Mouse (Mus musculus) heart, postnatal 0 days (tissue): ENCODE data around the gene D6Wsu163e. TPM values are rescaled to one million over a fixed set of nuclear protein-coding genes. Genes with fewer than 3 reads are reported as not detected.
A peak's percentile ranks its signal among the peaks of the same experiment; 100 is the strongest.

ENCODE experiments used
- ATAC-seq: fragments of 200-750 bp; cut with Nextera tagmentation; 2 replicates; pipeline ENCODE4 v1.8.0; 2017; ENCODE audit warnings: low read depth, moderate number of reproducible peaks, moderate library complexity; ENCODE audit not compliant: insufficient read depth
- DNase-seq: peaks from one replicate; pipeline ENCODE4 v3.0.0-alpha.2; 2016; ENCODE audit warnings: low spot score
- H3K27ac ChIP-seq: fragments of 300-500 bp; sonication (generic); 2 replicates; pipeline ENCODE4 v1.5.1; 2014; ENCODE audit warnings: low read depth, mild to moderate bottlenecking
- H3K27me3 ChIP-seq: fragments of 300-500 bp; sonication (generic); 2 replicates; pipeline ENCODE4 v1.6.1; 2014; ENCODE audit warnings: low read length, mixed read lengths; ENCODE audit not compliant: control insufficient read depth, insufficient read depth
- H3K36me3 ChIP-seq: fragments of 300-500 bp; sonication (generic); replicated peaks from 2 replicates; pipeline ENCODE4 v1.6.1; 2014; ENCODE audit warnings: low read length, mixed read lengths; ENCODE audit not compliant: control insufficient read depth, insufficient read depth
- H3K4me1 ChIP-seq: fragments of 300-500 bp; sonication (generic); 2 replicates; pipeline ENCODE4 v1.6.1; 2014; ENCODE audit warnings: antibody characterized with exemption; ENCODE audit not compliant: control insufficient read depth, insufficient read depth
- H3K4me2 ChIP-seq: fragments of 300-500 bp; sonication (generic); 2 replicates; pipeline ENCODE4 v1.6.1; 2014; ENCODE audit warnings: low read depth, mild to moderate bottlenecking, low read length, moderate library complexity
- H3K4me3 ChIP-seq: fragments of 300-500 bp; sonication (generic); 2 replicates; pipeline ENCODE4 v1.5.1; 2014; ENCODE audit warnings: low read depth, low read length
- H3K9ac ChIP-seq: fragments of 300-500 bp; sonication (generic); replicated peaks from 2 replicates; pipeline ENCODE4 v1.6.1; 2014; ENCODE audit warnings: low read depth, low read length, mixed read lengths
- H3K9me3 ChIP-seq: fragments of 300-500 bp; sonication (generic); replicated peaks from 2 replicates; pipeline ENCODE4 v1.6.1; 2016; ENCODE audit warnings: low read length; ENCODE audit not compliant: control insufficient read depth
- CTCF ChIP-seq: IDR thresholded peaks from 2 replicates; pipeline ENCODE4 v1.5.1; 2016; ENCODE audit warnings: antibody characterized with exemption, control low read depth, low read depth
- EP300 ChIP-seq: IDR thresholded peaks from 2 replicates; pipeline ENCODE4 v1.6.1; 2016; ENCODE audit warnings: antibody characterized with exemption, low read depth
- WGBS: fragments of 180-500 bp; shearing (Covaris S2); extraction: QIAGEN DNeasy Blood & Tissue Kit; methylation state at CpG from one replicate; pipeline ENCODE4 v1.1.7; 2014; 5-methylcytosine and 5-hydroxymethylcytosine counted together
- polyA plus RNA-seq: library from polyadenylated mRNA; unstranded; fragments of >200 nt; fragmentation: Nextera tagmentation; extraction: Ambion mirVana; gene quantifications from 2 replicates; pipeline ENCODE4 v1.2.1, GENCODE M21; 2015
- total RNA-seq: library from RNA; depleted of rRNA; stranded (reverse); fragments of >200 nt; gene quantifications from 2 replicates; pipeline ENCODE4 v1.2.3, GENCODE M21; 2014; ENCODE audit warnings: low replicate concordance

Gene D6Wsu163e
- total and polyA plus RNA-seq, 2 experiments from 2014 or later = 3.8 to 11.9 TPM

DNA sequence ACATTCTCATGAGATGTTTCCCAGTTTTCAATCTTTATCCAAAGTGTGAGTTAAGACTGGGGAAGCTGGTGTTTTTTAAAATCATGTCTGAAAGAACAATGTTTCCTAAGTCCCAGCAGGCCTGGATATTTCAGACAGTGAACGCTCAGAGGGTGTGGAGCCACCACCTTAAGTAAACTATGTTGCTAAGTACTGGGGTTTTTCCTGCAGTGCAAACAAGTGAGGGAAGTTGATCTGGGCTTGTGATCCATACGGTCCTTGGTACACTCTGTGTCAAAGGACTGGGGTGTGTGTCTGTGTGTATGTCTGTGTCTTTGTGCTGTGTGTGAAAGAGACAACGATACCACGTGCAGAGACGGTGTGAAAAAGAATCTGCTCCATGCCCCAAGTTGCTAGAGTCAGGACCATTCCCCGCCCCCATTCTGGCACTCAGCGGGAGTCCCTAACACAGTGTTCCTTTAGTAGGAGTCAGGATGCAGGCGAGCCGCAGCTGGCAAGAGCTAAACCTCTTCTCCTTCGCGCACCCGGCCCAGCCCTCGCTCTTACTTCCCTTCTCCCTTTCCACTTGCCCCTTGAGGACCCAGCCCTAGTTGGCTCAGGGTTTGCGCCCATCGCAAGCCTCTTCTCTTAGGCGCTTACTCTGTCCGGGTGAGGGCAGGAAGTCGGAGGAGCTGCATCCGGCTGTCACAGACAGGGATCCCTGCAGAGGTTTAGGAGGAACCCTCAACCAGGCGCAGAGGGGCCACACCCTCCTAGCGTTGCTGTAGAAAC is 18.5 kb upstream of the D6Wsu163e start, which contains the start of gene Dyrk4:
Gene Dyrk4, minus strand, starts transcription at position 729 of the 771 bp plus-strand sequence.
- ATAC-seq = peak; percentile 60
- DNase-seq = peak; percentile 26
- TF ChIP-seq CTCF = no peak
- no peak for TF ChIP-seq EP300
- Histone ChIP-seq H3K4me3 (no peak within 1 kb of the TSS), H3K36me3 (peaks cover 37% of the 10 kb centered on the region), H3K9me3 (no peaks in the 10 kb centered on the region), H3K9ac (0 out of 2 replicates have a peak within 1 kb of the TSS, but pooled peaks have one; percentile 0), H3K4me1 (no peaks in the 10 kb centered on the region), H3K27ac (no peak within 1 kb of the TSS), H3K27me3 (no peaks in the 10 kb centered on the region), H3K4me2 (peak within 1 kb of the TSS; percentile 48)
- 9% methylated on average over 21 of the region's 21 CpGs for WGBS

DNA sequence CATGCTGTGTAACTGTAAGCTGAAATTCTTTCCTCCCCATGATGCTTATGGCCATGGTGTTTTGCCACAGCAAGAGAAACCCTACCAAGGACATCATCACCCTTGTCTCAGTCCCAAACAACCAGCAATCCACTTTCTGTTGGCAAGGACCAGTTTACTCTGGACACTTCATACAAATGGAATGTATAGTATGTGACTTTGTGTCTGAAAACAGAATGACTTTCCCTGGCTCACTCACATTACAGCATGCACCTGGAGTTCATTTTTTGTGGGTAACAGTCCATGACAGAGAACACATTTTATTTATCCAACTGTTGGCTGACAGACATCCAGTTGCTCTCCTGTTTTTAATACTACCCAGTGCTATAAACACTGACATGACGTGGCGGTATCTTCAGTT is 6.9 kb upstream of the D6Wsu163e start:
- Histone ChIP-seq H3K27ac (no peak overlapping the region), H3K4me1 (no peaks in the 10 kb centered on the region), H3K27me3 (no peaks in the 10 kb centered on the region), H3K9me3 (no peaks in the 10 kb centered on the region), H3K36me3 (peaks cover 45% of the 10 kb centered on the region), H3K4me2 (no peak overlapping the region), H3K4me3 (no peak overlapping the region), H3K9ac (no peak overlapping the region)
- peak; percentile 6 for DNase-seq
- no peak for TF ChIP-seq CTCF
- no peak for TF ChIP-seq EP300
- no peak for ATAC-seq
- WGBS = 66% methylated on average over 2 of the region's 2 CpGs

- peaks cover 30% of the 10 kb centered on the region for H3K36me3 ChIP-seq
- H3K9me3 ChIP-seq = no peaks in the 10 kb centered on the region
- peak overlapping the region; percentile 87 for H3K4me2 ChIP-seq
- peaks cover 20% of the 10 kb centered on the region for H3K4me1 ChIP-seq
- no peak overlapping the region for H3K9ac ChIP-seq
- WGBS = 78% methylated on average over 2 of the region's 2 CpGs
- TF ChIP-seq CTCF (no peak), EP300 (no peak)
- H3K27me3 ChIP-seq = no peaks in the 10 kb centered on the region
- H3K4me3 ChIP-seq = peak overlapping the region; percentile 71
- no peak overlapping the region for H3K27ac ChIP-seq
- ATAC-seq = no peak
- DNase-seq = no peak
Measured at GRCm38 (mm10) chr6:126938047-126938446, 1.7 kb upstream of the D6Wsu163e start.

DNA sequence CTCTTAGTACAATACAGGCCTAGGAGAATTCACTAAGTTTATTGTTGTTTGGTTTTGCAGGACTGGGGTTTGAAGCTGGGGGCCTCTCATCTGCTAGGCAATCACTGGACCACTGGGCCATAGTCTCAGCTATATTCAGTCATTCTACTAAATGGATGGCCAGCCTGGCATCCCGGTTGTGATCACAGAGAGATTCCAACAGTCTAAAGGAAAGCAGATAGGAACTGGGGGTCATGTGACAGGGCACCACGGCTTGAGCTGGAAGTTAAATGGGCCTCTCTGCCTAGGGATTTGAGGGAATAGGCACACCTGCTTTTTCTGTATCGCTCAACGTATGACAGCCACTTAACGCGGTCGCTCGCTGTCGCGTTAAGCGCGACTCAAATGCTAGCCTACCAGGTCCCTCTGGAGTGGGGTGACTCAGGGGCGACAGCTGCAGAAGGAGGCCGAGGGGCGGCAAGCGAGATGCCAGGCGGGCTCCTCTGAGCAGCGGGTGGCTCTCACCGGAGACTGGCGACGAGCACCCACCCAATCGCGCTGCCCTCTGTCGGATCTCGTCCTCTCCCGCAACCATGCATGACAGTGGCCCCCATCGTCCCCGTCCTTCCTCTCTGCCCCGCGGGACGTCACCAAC is 792 bp upstream of the D6Wsu163e start:
- ATAC-seq (peak; percentile 13), DNase-seq (no peak)
- H3K9ac ChIP-seq = peak overlapping the region; percentile 71
- peaks cover 20% of the 10 kb centered on the region for H3K4me1 ChIP-seq
- no peaks in the 10 kb centered on the region for H3K27me3 ChIP-seq
- H3K4me2 ChIP-seq = peak overlapping the region; percentile 87
- TF ChIP-seq EP300 (no peak), CTCF (no peak)
- WGBS = under 1% methylated on average over 31 of the region's 31 CpGs
- H3K4me3 ChIP-seq = peak overlapping the region; percentile 71
- peaks cover 29% of the 10 kb centered on the region for H3K36me3 ChIP-seq
- no peaks in the 10 kb centered on the region for H3K9me3 ChIP-seq
- H3K27ac ChIP-seq = peak overlapping the region; percentile 10; the same call in 1 of the 2 replicates

GRCm38 (mm10) chr6:126940451-126940850 is 689 bp downstream of the D6Wsu163e start:
- 3% methylated on average over 5 of the region's 5 CpGs for WGBS

More at GRCm38 (mm10) chr6:126940451-126940850, 689 bp downstream of the D6Wsu163e start:
- H3K27ac ChIP-seq = 0 out of 2 replicates have a peak overlapping the region, but pooled peaks have one; percentile 61
- 0 out of 2 replicates have a peak overlapping the region, but pooled peaks have one; percentile 71 for H3K9ac ChIP-seq
- DNase-seq (peak; percentile 11), ATAC-seq (no peak)
- TF ChIP-seq CTCF = no peak; the same call in 1 of the 2 replicates
- TF ChIP-seq EP300 = no peak
- no peaks in the 10 kb centered on the region for H3K9me3 ChIP-seq
- peaks cover 20% of the 10 kb centered on the region for H3K4me1 ChIP-seq
- H3K4me3 ChIP-seq = peak overlapping the region; percentile 71
- H3K36me3 ChIP-seq = peaks cover 33% of the 10 kb centered on the region
- H3K27me3 ChIP-seq = no peaks in the 10 kb centered on the region
- peak overlapping the region; percentile 87 for H3K4me2 ChIP-seq
